Mouse (Mus musculus): ENCODE data around the gene Slc47a1. TPM values are rescaled to one million over a fixed set of nuclear protein-coding genes. Genes with fewer than 3 reads are reported as not detected.
A peak's percentile ranks its signal among the peaks of the same experiment; 100 is the strongest.

Gene Slc47a1
- total and polyA plus RNA-seq, 2 experiments from 2014 or later: 31.5 to 49.4 TPM

DNA sequence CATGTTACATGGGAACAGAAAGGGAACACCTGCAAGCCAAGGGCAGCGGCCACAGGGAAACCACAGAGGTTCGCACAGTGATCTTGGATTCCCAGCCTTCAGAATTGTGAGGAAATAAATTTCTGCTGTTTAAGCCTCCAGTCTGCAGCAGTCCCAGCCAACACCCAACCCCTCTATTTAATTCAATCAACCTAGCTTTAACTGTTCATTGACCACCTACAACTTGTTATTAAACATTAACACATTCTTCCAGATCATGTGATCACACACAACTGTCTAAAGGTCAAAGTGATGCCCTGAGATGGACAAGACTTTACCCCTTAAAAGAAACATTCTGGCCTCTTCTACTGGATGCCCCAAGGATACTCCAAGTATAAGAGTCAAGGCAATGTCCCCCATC lies 9.5 kb downstream of the Slc47a1 start:
- ATAC-seq (ENCODE audit: insufficient read depth, low read depth) (no peak), DNase-seq (ENCODE audit: low spot score) (no peak)
- no peak overlapping the region for H3K4me3 ChIP-seq (ENCODE audit: low read depth, low read length)
- H3K4me2 ChIP-seq (ENCODE audit: low read depth, low read length): no peak overlapping the region
- H3K9me3 ChIP-seq (replicated peaks; ENCODE audit: control insufficient read depth, low read length): no peaks in the 10 kb centered on the region
- TF ChIP-seq CTCF (IDR thresholded peaks at IDR 0.05; ENCODE audit: low read depth) (no peak), EP300 (IDR thresholded peaks at IDR 0.05; ENCODE audit: low read depth) (no peak)
- H3K4me1 ChIP-seq (ENCODE audit: control insufficient read depth, insufficient read depth): peaks cover 26% of the 10 kb centered on the region
- H3K27me3 ChIP-seq (ENCODE audit: control insufficient read depth, insufficient read depth, low read length): no peaks in the 10 kb centered on the region
- no peaks in the 10 kb centered on the region for H3K36me3 ChIP-seq (replicated peaks; ENCODE audit: control insufficient read depth, insufficient read depth, low read length)
- WGBS: 100% methylated on average over 2 of the region's 2 CpGs
- H3K9ac ChIP-seq (replicated peaks; ENCODE audit: low read depth, low read length): no peak overlapping the region
- no peak overlapping the region for H3K27ac ChIP-seq (ENCODE audit: low read depth)

GRCm38 (mm10) chr11:61366517-61367273 lies 11.4 kb downstream of the Slc47a1 start:
- no peak for TF ChIP-seq CTCF (IDR thresholded peaks at IDR 0.05; ENCODE audit: low read depth)
- peak; percentile 77 for TF ChIP-seq EP300 (IDR thresholded peaks at IDR 0.05; ENCODE audit: low read depth)
- Histone ChIP-seq H3K4me3 (ENCODE audit: low read depth, low read length) (0 out of 2 replicates have a peak overlapping the region, but pooled peaks have one; percentile 6), H3K4me1 (ENCODE audit: control insufficient read depth, insufficient read depth) (peaks cover 29% of the 10 kb centered on the region), H3K27me3 (ENCODE audit: control insufficient read depth, insufficient read depth, low read length) (no peaks in the 10 kb centered on the region), H3K9me3 (replicated peaks; ENCODE audit: control insufficient read depth, low read length) (no peaks in the 10 kb centered on the region), H3K36me3 (replicated peaks; ENCODE audit: control insufficient read depth, insufficient read depth, low read length) (no peaks in the 10 kb centered on the region), H3K27ac (ENCODE audit: low read depth) (peak overlapping the region; percentile 96), H3K4me2 (ENCODE audit: low read depth, low read length) (peak overlapping the region; percentile 45), H3K9ac (replicated peaks; ENCODE audit: low read depth, low read length) (0 out of 2 replicates have a peak overlapping the region, but pooled peaks have one; percentile 26)
- WGBS: 14% methylated on average over 9 of the region's 9 CpGs
- peak; percentile 95 for ATAC-seq (ENCODE audit: insufficient read depth, low read depth)
- DNase-seq (ENCODE audit: low spot score): peak; percentile 98

DNA sequence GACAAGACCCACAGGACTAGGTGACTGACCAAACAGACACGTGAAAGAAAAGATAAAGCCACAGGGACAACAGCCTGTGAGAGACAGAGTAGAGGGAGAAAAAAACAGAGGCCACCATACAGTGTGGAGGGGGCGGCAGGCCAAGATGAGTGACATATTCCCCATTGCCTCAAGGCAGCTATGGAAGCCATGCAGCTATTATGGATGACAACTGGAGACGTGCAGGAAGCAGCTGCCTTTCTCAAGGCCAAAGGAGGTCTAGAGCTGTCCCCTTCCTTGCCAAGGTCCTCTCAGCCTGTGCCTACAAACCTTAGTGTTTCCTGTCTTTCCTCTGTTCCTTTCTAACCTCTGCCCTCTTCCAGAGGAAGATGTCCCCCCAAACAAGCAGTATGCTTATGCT lies 12.2 kb downstream of the Slc47a1 start:
- no peaks in the 10 kb centered on the region for H3K36me3 ChIP-seq (replicated peaks; ENCODE audit: control insufficient read depth, insufficient read depth, low read length)
- no peak for ATAC-seq (ENCODE audit: insufficient read depth, low read depth)
- peaks cover 35% of the 10 kb centered on the region for H3K4me1 ChIP-seq (ENCODE audit: control insufficient read depth, insufficient read depth)
- 0 out of 2 replicates have a peak overlapping the region, but pooled peaks have one; percentile 26 for H3K9ac ChIP-seq (replicated peaks; ENCODE audit: low read depth, low read length)
- DNase-seq (ENCODE audit: low spot score): peak; percentile 26
- 32% methylated on average over 3 of the region's 3 CpGs for WGBS
- no peak for TF ChIP-seq EP300 (IDR thresholded peaks at IDR 0.05; ENCODE audit: low read depth)
- TF ChIP-seq CTCF (IDR thresholded peaks at IDR 0.05; ENCODE audit: low read depth): no peak
- no peaks in the 10 kb centered on the region for H3K9me3 ChIP-seq (replicated peaks; ENCODE audit: control insufficient read depth, low read length)
- peak overlapping the region; percentile 45 for H3K4me2 ChIP-seq (ENCODE audit: low read depth, low read length)
- no peaks in the 10 kb centered on the region for H3K27me3 ChIP-seq (ENCODE audit: control insufficient read depth, insufficient read depth, low read length)
- no peak overlapping the region for H3K4me3 ChIP-seq (ENCODE audit: low read depth, low read length)
- H3K27ac ChIP-seq (ENCODE audit: low read depth): peak overlapping the region; percentile 96

DNA sequence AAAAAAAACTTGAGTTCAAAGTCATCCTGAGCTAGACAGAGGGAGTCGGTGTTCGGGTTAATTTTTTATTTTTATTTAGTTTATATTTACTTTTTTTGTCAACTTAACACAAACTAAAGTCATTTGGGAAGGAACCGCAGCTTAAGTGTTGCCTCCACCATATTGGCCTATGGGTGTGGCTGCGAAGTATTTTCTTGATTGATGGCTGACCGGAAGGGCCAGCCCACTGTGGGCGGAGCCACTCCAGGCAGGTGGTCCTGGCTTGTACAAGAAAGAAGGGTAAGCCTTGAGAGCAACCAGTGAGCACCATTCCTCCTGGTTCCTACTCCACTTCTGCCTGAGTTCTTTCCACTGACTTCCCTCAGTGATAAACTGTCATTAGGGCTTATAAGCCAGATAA lies 14.0 kb downstream of the Slc47a1 start:
- Histone ChIP-seq H3K36me3 (replicated peaks; ENCODE audit: control insufficient read depth, insufficient read depth, low read length) (no peaks in the 10 kb centered on the region), H3K4me2 (ENCODE audit: low read depth, low read length) (no peak overlapping the region), H3K4me1 (ENCODE audit: control insufficient read depth, insufficient read depth) (peaks cover 36% of the 10 kb centered on the region), H3K9me3 (replicated peaks; ENCODE audit: control insufficient read depth, low read length) (no peaks in the 10 kb centered on the region), H3K4me3 (ENCODE audit: low read depth, low read length) (no peak overlapping the region), H3K27me3 (ENCODE audit: control insufficient read depth, insufficient read depth, low read length) (no peaks in the 10 kb centered on the region), H3K27ac (ENCODE audit: low read depth) (no peak overlapping the region), H3K9ac (replicated peaks; ENCODE audit: low read depth, low read length) (no peak overlapping the region)
- WGBS: 91% methylated on average over 6 of the region's 6 CpGs
- ATAC-seq (ENCODE audit: insufficient read depth, low read depth): no peak
- TF ChIP-seq EP300 (IDR thresholded peaks at IDR 0.05; ENCODE audit: low read depth) (no peak), CTCF (IDR thresholded peaks at IDR 0.05; ENCODE audit: low read depth) (no peak)
- DNase-seq (ENCODE audit: low spot score): no peak

GRCm38 (mm10) chr11:61361515-61362190 lies 16.5 kb downstream of the Slc47a1 start:
- Histone ChIP-seq H3K9ac (replicated peaks; ENCODE audit: low read depth, low read length) (no peak overlapping the region), H3K4me1 (ENCODE audit: control insufficient read depth, insufficient read depth) (peaks cover 23% of the 10 kb centered on the region), H3K36me3 (replicated peaks; ENCODE audit: control insufficient read depth, insufficient read depth, low read length) (no peaks in the 10 kb centered on the region), H3K27ac (ENCODE audit: low read depth) (peak overlapping the region; percentile 83), H3K4me3 (ENCODE audit: low read depth, low read length) (no peak overlapping the region), H3K9me3 (replicated peaks; ENCODE audit: control insufficient read depth, low read length) (no peaks in the 10 kb centered on the region), H3K4me2 (ENCODE audit: low read depth, low read length) (no peak overlapping the region), H3K27me3 (ENCODE audit: control insufficient read depth, insufficient read depth, low read length) (no peaks in the 10 kb centered on the region)
- WGBS: 46% methylated on average over 11 of the region's 11 CpGs
- TF ChIP-seq CTCF (IDR thresholded peaks at IDR 0.05; ENCODE audit: low read depth) (no peak), EP300 (IDR thresholded peaks at IDR 0.05; ENCODE audit: low read depth) (no peak)
- ATAC-seq (ENCODE audit: insufficient read depth, low read depth) (peak; percentile 54), DNase-seq (ENCODE audit: low spot score) (peak; percentile 40)

Data from heart, postnatal 0 days (tissue).